Mouse (Mus musculus) neural tube, embryonic 10.5 days (tissue): ENCODE measurements around the gene Hsd17b2.

Experiments used
- DNase-seq: peaks from one replicate; pipeline ENCODE4 v3.0.0-alpha.2; 2017; ENCODE audit warnings: low spot score; ENCODE audit errors: extremely low spot score

Gene Hsd17b2

DNA sequence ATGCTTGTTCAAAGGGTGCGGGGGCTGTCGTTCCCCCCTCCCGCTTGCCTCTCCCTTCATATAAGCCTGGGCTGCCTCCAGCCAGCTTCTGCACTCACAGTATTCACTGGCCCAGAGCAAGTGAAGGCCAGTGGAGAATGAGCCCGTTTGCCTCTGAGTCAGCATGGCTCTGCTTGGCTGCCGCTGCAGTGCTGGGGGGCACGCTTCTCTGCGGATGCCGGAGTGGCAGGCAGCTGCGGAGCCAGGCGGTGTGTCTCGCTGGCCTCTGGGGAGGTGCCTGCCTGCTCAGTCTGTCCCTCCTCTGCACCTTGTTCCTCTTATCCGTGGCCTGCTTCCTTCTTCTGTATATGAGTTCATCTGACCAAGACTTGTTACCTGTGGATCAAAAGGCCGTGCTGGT lies at the start of gene Hsd17b2:
TSS of gene Hsd17b2 (plus strand) at position 46 of the 400 bp plus-strand sequence.
- no peak for DNase-seq

DNA sequence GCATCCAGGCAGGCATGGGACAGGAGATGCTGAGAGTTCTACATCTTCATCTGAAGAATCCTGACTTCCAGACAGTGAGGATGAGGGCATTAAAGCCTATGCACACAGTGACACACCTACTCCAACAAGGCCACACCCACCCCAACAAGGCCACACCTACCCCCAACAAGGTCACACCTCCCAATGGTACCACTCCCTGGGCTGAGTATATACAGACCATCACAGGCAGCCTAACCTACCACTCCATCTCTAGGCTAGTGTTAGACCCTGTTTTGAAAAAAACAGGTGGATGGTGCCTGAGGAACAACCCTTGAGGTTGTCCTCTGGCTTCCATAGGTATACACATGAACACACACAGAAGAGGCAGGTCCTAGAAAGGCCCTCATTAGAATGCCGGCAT lies 49.4 kb upstream of the Hsd17b2 start:
- DNase-seq, result no peak

DNA sequence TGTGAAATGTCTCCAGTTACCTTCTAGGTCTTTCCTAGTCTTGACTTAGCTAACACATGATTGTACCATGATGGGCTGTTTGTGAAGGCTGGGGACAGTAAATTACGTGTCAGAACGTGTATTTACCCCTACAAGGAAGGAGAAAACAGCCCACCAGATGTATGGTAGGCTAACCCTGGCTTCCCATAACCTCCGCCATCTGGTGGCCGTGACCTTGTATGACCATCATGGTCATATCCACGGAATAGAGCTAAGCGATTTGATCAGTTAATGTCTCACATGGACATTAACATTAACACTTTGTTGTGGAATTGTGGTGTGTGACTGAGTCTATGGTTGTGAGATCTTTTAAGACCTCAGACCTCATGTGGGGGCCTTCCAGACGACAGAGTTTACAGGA lies 42.7 kb upstream of the Hsd17b2 start:
- DNase-seq, result no peak

DNA sequence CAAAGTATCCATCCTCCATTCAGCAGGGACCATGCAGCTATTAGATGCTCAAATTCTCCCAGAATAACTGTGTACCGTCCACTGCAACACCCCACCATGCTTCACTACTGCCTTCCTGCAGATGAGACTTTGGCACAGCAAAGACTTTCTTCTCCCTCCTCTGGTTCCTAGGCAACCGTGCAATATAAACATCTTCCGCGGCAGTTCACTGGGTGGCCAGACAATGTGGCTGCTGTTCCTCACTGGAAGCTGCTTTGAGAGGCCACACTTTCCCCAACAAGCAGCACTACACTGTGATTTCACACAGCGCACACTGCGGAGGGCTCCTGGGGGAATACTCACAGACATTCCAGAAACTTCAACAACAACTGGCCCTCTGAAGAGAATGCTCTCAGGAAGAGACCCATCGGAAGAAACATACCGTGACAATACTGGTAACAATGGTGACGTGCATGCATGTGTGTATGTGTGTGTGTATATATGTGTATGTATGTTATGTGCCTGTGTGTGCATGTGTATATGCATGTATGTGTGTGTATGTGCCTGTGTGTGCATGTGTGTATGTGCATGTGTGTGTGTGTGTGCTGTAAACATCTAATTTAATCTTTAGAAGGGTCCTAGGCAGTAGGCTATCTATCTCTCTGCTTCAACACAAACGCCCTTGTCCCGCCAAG lies 41.2 kb upstream of the Hsd17b2 start:
- peak; percentile 61 for DNase-seq

DNA sequence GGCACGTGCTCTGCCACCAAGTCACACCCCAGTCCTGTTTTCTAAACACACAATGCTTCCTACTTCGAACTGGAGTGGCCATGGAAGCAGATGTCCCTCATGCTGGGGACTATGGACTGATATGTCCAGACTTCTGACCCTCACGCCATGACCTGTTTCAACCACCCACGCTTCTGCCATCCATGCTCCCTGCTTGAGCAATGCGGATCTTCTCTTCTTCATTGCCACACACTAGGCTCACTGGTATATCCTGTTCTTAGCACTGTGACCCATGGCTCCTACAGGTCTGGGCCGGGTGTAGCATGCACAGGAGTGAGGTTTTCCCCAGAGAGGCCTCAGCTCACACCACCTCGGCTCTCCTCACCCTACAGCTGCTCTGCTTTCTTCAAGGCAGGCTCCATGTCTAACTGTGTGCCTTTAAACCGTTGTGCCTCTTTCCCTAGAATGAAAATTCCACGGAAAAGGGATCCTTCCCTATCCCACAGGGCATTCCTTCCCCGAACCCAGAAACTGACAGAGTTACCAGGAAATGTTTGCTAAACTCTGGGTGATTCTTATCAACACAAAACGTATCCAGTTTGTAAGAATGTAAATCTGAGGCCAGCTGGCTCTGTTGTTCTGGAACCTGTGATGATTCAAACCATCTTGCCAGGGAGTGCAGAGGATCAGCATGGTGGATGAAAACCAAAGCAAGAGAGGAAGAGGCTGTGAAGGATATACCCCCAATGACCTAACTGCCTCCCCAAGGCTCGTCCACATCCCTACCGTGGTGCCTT lies 34.2 kb upstream of the Hsd17b2 start:
- no peak for DNase-seq

DNA sequence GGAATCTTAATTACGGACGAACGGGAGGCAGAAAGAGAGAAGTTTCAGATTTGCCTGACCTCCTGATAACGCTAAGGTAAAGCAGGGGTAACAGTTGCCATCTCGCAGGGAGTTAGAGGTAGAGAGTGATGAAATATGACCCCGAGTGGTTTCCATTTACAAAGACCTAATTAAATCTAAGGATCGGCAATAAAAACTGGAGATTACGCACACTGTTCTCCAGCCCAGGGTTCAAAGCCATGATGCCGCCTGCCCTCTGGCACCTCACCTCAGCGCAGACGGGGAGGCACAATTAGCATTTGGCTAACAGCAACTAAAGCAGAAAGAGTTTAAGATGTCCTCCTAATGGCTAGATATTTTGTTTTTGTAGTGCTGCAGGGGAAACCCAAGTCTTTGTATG lies 31.2 kb upstream of the Hsd17b2 start:
- no peak for DNase-seq

DNA sequence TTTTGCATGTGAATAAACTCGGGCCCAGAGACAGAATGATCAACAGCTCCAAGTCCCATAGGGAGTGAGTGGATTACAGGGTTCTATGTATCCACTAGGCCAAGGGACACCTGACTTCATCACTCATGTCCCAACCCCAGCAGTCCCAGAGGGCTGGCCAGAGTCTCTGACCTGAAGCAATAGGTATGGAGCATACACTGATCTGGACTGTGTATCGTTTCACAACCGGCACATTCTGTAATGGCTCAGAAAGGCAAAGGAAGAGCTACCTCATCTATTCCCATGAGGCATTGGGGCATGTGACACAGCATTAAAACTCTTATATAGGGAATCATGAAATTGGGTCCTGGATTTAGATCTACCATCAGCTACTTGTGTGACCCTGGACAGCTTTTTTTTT lies 29.1 kb upstream of the Hsd17b2 start:
- DNase-seq, result no peak

DNA sequence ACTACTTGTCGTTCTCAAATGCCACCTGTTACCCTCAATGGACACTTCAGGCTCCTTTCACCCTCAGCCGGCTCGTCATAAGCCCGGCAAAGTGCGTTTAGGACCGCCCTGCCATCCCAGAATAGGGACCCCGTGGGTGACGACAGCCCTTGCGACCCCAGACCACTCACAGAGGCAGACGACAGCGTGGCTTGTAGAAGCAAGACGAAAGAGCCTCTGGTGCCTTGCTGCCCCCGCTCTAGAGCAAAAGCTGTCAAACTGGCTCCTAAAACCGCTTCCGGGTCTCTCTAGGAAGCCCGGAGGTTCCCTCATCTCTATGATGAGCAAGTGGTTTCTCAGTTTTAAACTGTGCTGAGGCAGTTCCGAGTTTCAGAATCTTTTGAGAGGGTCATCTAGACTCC lies 28.3 kb upstream of the Hsd17b2 start, which contains the start of gene Sdr42e1:
TSS of gene Sdr42e1 (minus strand) at position 260 of the 401 bp plus-strand sequence.
- DNase-seq, result peak; percentile 42

DNA sequence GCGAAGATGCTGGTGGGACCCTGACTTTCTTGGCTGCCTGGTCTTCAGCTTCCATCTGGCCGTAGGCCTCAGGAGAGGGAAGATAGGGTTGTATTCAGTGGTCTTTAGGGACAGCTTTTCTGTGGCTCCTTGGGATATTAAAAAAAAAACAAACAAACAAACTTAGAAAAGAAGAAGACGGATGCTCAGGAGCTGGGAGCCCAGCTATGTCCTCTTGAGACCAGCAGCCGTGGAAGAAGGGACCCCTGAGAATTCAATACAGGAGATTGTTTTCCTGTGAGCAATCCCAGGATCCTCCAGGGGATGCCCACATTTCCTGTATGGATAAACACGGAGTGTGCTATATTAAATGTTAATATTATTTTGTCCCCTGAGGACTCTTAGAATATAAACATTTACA lies 26.5 kb upstream of the Hsd17b2 start:
- no peak for DNase-seq

DNA sequence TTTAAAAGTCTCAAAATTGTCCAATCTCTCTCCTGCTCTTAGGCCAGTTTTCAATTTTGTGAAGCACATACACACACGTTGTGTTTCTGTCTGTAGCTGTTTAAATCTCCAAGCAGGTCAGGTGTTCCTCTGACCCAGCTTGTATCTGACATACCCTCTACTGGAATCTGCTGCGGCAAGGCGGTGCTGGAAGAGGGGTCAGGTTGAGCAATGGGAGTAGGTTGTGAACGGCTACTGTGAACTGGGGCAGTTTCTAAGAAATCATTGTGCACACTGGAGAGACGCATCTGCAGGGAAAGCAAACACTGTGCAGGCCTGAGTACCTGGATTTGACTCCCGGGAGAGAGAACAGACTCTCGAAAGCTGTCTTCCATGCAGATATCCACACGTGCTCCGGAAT lies 25.2 kb upstream of the Hsd17b2 start:
- DNase-seq, result no peak

DNA sequence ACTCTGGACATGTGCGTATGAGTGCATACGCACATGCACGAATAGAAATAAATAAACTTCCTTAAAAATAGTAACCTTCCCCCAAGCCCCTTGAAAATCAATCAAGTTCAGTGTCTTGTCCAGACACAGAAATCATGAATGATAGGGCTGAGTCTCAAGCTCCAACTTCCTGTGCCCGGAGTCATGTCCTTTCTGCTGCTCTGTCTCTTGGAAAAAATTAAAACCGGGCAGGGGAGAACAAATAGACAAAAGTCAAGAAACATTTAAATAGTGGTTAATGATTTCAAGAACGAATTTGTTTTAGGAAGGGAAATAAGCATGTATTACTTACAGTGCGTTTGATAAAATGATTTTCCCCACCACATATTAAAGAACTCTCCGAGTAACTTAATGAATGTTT lies 24.7 kb upstream of the Hsd17b2 start:
- no peak for DNase-seq

DNA sequence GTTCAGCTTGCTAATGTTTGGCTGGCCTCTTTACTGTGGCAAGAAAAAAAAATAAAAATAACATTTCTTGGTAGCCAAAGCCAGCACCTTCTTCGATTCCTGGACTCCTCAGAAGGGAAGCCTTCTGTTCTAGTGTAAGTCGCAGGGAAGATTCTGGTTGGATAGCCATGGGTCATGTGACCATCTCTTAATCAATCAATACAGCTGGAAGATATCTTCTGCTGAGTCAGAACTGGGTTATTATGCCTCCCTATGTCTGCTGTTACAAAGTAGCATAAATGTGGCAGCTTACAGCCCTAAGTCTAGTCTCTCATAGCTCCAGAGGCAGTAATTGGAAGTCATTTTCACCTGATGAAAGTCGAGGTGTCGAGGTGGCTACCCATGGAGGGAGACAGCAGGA lies 23.1 kb upstream of the Hsd17b2 start:
- no peak for DNase-seq

DNA sequence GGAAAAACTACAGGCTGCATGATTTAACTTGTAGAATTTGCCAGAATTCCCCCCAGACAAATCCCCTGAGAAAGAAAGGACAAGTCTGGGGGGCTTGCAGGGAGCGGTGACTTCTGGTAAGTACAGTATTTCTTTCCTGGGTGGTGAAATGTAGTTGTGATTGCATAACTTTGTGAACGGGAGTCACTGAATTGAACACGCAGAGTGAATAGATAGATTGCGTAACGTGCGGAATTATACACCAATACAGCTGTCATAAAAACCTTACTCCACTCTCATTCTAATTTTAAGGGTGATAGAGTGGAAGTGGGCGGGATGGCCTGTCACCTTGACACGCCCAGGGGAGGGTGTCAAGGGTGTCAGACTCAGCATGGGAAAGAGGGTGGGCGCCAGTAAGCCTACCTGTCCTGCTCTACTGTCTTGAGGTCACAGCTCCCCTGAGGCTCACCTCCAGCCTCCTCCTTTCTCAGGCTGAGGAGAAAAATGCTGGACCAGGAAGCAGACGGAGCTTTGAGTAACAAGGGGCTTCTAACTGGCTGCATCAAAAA lies 17.7 kb upstream of the Hsd17b2 start:
- no peak for DNase-seq

DNA sequence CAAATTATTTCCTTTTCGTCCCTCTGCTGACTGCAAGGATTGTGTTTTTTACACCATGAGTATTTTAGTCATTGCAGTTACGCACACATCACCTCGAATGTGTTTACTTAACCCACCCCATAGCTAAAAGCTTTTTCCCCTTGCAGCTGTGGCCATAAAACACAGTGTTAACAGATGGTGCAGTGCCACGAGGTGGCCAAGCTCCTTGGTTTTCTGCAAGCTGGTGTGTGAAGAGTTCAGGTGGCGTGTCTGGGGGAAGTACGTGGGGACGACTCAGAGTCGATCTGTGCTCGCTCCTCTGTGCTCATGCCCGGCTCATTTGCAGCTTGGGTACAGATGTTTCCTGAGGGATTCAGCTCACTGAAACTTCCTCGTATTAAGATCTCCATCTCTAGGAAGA lies 17.2 kb upstream of the Hsd17b2 start:
- no peak for DNase-seq

DNA sequence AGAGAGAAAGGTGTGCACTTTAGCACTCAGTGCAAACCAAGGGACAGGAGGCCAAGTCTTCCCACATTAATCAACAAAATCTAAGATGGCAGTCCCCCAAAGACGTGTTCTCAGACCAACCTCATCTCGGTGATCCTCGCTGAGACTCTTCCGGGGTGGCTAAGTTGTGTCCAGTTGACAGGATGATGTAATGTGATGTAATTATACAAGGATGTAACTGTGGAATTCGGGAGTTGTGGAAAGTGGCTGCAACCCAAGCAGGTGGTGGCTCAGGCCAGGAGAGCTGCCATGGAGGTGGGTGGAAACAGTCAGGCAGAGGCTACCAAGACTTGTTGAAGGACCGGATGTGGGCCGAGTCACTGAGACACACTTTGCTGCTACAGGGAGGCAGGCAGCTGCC lies 13.8 kb upstream of the Hsd17b2 start:
- no peak for DNase-seq

DNA sequence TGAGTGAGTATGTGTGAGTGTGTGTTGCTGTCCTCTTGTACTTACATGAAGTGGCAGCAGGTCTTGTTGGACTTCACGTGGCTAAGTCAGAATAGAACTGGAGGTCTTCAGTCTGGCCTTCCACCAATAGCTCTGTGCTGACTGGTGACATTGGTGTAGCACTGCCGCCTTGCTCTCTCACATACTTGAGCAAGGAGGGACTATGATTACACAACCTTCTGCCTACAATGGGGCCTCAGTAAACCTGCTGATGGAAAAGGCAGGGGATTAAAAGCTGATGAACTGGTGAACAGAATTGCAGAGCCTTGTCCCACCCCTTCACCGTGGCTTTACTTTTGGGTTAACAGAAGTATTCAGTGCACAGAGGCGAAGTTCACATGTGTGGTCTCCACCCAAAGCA lies 9.6 kb upstream of the Hsd17b2 start:
- DNase-seq, result no peak

DNA sequence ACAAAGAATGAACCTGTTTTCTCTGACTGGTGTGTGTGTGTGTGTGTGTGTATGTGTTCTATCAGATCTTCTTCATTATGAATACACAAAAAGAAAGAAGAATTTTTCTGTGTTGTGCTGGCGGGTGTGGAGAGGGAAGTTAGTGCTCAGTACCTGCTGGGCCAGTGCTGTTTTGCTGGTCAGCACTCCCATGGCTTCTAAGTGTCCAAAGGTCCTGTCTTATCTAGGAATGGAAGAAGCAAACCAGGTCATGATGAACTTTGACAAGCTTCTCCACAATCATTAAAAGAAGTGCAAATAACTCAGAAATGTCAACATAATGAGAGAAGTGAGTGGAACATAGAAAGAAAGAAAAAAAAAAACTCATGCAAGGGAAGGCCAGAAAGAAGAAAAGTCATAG lies 6.1 kb upstream of the Hsd17b2 start:
- DNase-seq, result no peak

DNA sequence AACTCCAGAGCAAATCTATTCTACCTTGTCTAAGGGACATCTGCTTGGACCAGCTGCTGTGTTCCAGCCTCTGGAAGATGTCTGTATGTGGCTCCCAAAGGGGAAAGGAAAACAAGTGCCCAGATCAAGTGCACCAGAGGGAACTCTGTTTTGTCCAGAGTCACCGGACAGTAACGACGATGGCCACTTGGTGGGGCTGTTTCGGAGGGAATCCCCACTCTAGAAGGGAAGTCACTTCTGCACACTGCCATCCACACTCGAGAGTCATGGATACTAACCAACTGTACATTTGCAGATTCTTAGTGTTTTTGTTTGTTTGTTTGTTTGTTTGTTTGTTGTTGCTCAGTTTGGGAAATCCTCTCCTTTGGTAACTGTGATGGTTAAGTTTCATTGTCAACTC lies 4.5 kb upstream of the Hsd17b2 start:
- DNase-seq, result peak; percentile 21

DNA sequence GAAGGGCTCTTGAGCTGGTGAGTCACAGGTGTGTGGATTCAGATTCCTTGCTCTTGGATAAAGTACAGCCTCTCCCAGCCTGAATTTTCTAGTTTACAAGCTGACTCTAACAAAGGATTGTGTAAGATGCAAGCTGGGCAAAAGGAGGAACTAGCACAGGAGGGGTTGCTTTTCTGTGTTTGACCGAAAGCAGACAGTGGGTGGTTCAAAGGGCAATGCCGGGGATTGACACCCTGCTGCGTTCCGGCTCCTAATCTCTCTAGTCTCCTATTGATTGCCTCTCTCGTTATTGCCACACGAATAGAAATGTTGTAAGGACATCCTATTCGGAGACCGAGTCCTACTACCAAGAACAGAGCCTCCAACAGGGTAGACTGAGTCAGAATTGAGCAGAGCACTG lies 1.0 kb upstream of the Hsd17b2 start:
- DNase-seq, result no peak

DNA sequence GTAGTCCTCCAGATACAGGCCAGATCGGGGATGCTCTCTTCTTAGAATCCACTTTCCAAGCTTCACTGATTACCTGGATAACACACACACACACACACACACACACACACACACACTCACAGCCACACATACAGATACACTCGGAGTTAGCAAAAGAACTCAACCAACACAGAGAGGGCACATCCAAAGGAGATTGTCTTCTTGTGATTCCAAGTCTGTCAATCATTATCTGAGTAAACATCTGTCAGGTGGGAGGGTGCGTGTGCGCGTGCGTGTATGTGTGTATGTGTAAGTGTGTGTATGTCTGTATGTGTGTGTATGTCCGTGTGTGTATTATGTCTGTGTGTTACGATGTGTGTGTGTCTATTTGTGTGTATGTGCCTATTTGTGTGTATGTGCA lies 458 bp upstream of the Hsd17b2 start:
- no peak for DNase-seq

DNA sequence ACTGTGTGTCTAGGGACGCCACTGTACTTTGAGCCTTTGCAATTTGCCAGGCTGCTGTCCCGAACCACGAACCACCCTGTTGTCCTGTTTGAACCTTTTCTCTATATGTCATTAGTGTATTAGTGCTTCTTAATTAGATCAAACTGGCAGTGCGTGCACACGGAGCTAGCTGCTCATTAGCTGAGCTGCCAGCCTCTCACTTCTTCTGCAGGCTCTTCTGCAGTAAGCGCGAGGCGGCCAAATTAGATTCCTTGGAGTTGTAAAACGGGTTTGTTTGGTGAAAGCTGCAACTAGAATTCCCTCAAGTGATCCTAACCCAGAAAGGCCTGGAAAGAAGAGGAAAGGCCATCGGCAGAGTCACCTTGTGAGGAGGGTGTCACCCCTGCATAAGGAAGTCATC lies 997 bp downstream of the Hsd17b2 start:
- no peak for DNase-seq

DNA sequence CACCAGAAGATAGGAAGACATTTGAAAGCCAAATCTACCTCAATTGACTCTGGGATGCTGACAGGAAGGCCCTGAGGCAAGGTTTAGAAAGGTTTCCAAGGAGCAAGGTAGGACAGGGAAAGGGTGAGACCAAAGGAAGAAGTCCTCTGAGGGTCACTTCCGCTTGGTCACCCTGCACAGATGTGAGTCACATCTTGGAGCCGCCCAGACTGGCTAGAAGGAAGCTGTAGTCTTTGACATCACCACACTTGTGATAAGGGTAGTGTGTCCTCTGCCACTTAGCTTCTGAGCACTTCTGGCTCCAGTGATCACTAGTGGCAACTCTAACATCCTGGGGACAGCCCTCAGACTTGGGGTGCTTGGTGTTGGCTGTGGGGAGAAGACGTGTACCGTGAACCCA lies 4.4 kb downstream of the Hsd17b2 start:
- no peak for DNase-seq

DNA sequence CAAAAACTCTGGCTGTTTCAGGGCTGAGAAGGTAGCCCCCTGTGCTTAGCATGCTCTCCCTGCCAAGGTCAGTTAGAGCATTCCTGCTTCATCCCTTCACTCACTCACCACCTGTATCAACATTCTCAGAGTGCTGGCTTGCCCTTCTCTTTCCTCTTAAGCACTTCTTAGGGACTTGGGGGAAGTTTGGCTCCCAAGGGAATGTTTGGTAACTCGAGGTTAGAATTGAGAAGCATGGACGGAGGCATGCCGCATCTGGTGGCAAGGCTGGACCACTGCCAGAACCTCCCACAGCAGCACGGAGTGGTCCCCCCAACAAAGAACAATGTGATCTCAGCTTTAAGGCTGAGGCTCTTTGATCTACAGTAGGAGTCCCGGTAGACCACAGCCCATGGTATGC lies 10.5 kb downstream of the Hsd17b2 start:
- no peak for DNase-seq
